ENCODE assay signal across 8 mouse cellular contexts in genomic region chr5:118619801-118620200, GRCm38 (mm10). TPM values are rescaled to one million over a fixed set of nuclear protein-coding genes. Genes with fewer than 3 reads are reported as not detected.
DNase-seq lines count a peak whose midpoint lies in the region; ATAC-seq lines count a peak whose summit lies in the region.

No protein-coding gene starts in this region.

- no peak overlapping the region for H3K4me3 ChIP-seq in embryonic facial prominence, embryonic 12.5 days
- H3K4me3 ChIP-seq in hindbrain, embryonic 16.5 days (ENCODE audit: low read length), result no peak overlapping the region
- H3K4me3 ChIP-seq in neural tube, embryonic 15.5 days (replicated peaks), result no peak overlapping the region

- no peak overlapping the region for H3K4me2 ChIP-seq in embryonic facial prominence, embryonic 12.5 days (replicated peaks)
- no peak overlapping the region for H3K4me2 ChIP-seq in hindbrain, embryonic 16.5 days (ENCODE audit: low read length)
- H3K4me2 ChIP-seq in neural tube, embryonic 15.5 days, result no peak overlapping the region

- peak; percentile 77 for ATAC-seq in embryonic facial prominence, embryonic 12.5 days (ENCODE audit: insufficient number of reproducible peaks, insufficient read depth, low FRiP score, low TSS enrichment)
- peak; percentile 64 for ATAC-seq in hindbrain, embryonic 16.5 days
- ATAC-seq in neural tube, embryonic 15.5 days (ENCODE audit: low FRiP score), result 0 out of 2 replicates have a peak, but pooled peaks have one; percentile 22

- DNase-seq in kidney, postnatal 10 days, result peak; percentile 34
- no peak for DNase-seq in kidney, postnatal 14 days
- no peak for DNase-seq in MN1 (ENCODE audit: low spot score)
- DNase-seq in layer of hippocampus, postnatal 36 days, result no peak
- DNase-seq in heart, adult 18-20 months, result no peak

- peaks cover 40% of the 10 kb centered on the region for H3K4me1 ChIP-seq in embryonic facial prominence, embryonic 12.5 days
- H3K4me1 ChIP-seq in hindbrain, embryonic 16.5 days (ENCODE audit: control insufficient read depth, insufficient read depth, low read depth, low read length), result peaks cover 38% of the 10 kb centered on the region
- H3K4me1 ChIP-seq in neural tube, embryonic 15.5 days, result peaks cover 66% of the 10 kb centered on the region

- no peaks in the 10 kb centered on the region for H3K27me3 ChIP-seq in embryonic facial prominence, embryonic 12.5 days
- H3K27me3 ChIP-seq in hindbrain, embryonic 16.5 days (replicated peaks; ENCODE audit: control insufficient read depth, insufficient read depth, low read length), result no peaks in the 10 kb centered on the region
- no peaks in the 10 kb centered on the region for H3K27me3 ChIP-seq in neural tube, embryonic 15.5 days (replicated peaks)

- H3K27ac ChIP-seq in embryonic facial prominence, embryonic 12.5 days, result no peak overlapping the region
- no peak overlapping the region for H3K27ac ChIP-seq in hindbrain, embryonic 16.5 days (ENCODE audit: low read depth, low read length)
- 0 out of 2 replicates have a peak overlapping the region, but pooled peaks have one; percentile 3 for H3K27ac ChIP-seq in neural tube, embryonic 15.5 days (replicated peaks)

- H3K36me3 ChIP-seq in embryonic facial prominence, embryonic 12.5 days, result no peaks in the 10 kb centered on the region
- no peaks in the 10 kb centered on the region for H3K36me3 ChIP-seq in hindbrain, embryonic 16.5 days (ENCODE audit: control insufficient read depth, insufficient read depth, low read length)
- no peaks in the 10 kb centered on the region for H3K36me3 ChIP-seq in neural tube, embryonic 15.5 days

- 57% methylated on average over 7 of the region's 7 CpGs for WGBS in embryonic facial prominence, embryonic 12.5 days
- 43% methylated on average over 7 of the region's 7 CpGs for WGBS in hindbrain, embryonic 16.5 days
- WGBS in neural tube, embryonic 15.5 days, result 45% methylated on average over 7 of the region's 7 CpGs

- no peak overlapping the region for H3K9ac ChIP-seq in embryonic facial prominence, embryonic 12.5 days
- H3K9ac ChIP-seq in hindbrain, embryonic 16.5 days (ENCODE audit: low read depth, low read length), result no peak overlapping the region
- H3K9ac ChIP-seq in neural tube, embryonic 15.5 days (replicated peaks), result no peak overlapping the region

- H3K9me3 ChIP-seq in embryonic facial prominence, embryonic 12.5 days, result no peaks in the 10 kb centered on the region
- no peaks in the 10 kb centered on the region for H3K9me3 ChIP-seq in hindbrain, embryonic 16.5 days (ENCODE audit: control insufficient read depth, low read length)
- H3K9me3 ChIP-seq in neural tube, embryonic 15.5 days (replicated peaks), result no peaks in the 10 kb centered on the region

RNA-seq across cellular contexts. Expression of gene Med13l, which starts 59.3 kb away (rescaled TPM):
- 17.7 and 18.2 TPM in 2 replicates for polyA plus RNA-seq in embryonic facial prominence, embryonic 12.5 days (2016; fragmentation: Nextera tagmentation; extraction: Ambion mirVana)
- polyA plus RNA-seq in hindbrain, embryonic 16.5 days (2015; fragmentation: Nextera tagmentation; extraction: Ambion mirVana), result 11.5 and 12.4 TPM in 2 replicates
- 11.5 and 12.3 TPM in 2 replicates for polyA plus RNA-seq in neural tube, embryonic 15.5 days (2015; fragmentation: Nextera tagmentation; extraction: Ambion mirVana)
- total RNA-seq in layer of hippocampus, postnatal 36 days (2021), result 100 to 1,000 TPM; 103 to 127 TPM
- total RNA-seq in heart, adult 18-20 months (2021), result 10 to 100 TPM; 27.4 to 31.0 TPM

Comparison
In these comparisons a context has a peak if more than half of its experiments do, and no peak if none do; other contexts are left out.
1. ATAC-seq: peak in every context shown above with its lines; median percentile 77 in embryonic facial prominence, embryonic 12.5 days; 64 in hindbrain, embryonic 16.5 days; 22 in neural tube, embryonic 15.5 days.